Mouse (Mus musculus): ENCODE results near the gene Gamt. TPM values are rescaled to one million over a fixed set of nuclear protein-coding genes. Genes with fewer than 3 reads are reported as not detected.

Gene Gamt
- polyA plus RNA-seq, 1 experiment, result 19.7 TPM

GRCm38 (mm10) chr10:80295618-80296425 lies 35.0 kb upstream of the Gamt start, which contains the start of gene Apc2:
Apc2 (plus strand) TSS chr10:80295977.
- 9% methylated on average over 26 of the region's 26 CpGs for WGBS
- H3K4me3 ChIP-seq (ENCODE audit: extremely low read depth, insufficient read depth, insufficient read length), result peak within 1 kb of the TSS; percentile 14
- peaks cover 7% of the 10 kb centered on the region; the same call in 1 of the 2 replicates for H3K27me3 ChIP-seq (ENCODE audit: control insufficient read depth, insufficient read depth, low read length)
- peaks cover 12% of the 10 kb centered on the region for H3K36me3 ChIP-seq (ENCODE audit: control insufficient read depth, insufficient read depth, low read length)
- TF ChIP-seq CTCF (IDR thresholded peaks at IDR 0.05; ENCODE audit: extremely low read depth, insufficient read depth, insufficient read length, insufficient replicate concordance) (peak; percentile 62; the same call in 1 of the 2 replicates), POLR2A (IDR thresholded peaks at IDR 0.05; ENCODE audit: low read depth, low read length) (no peak)
- peak; percentile 63 to 68 for DNase-seq (ENCODE audit: low read depth in 1 of 2, low spot score in 2 of 2)
- H3K27ac ChIP-seq (ENCODE audit: insufficient read depth, low read length), result no peak within 1 kb of the TSS
- H3K4me1 ChIP-seq (ENCODE audit: control insufficient read depth, insufficient read depth, insufficient read length), result peaks cover 4% of the 10 kb centered on the region; the same call in 1 of the 2 replicates

- Histone ChIP-seq H3K27me3 (ENCODE audit: control insufficient read depth, insufficient read depth, low read length) (peaks cover 7% of the 10 kb centered on the region; the same call in 1 of the 2 replicates), H3K36me3 (ENCODE audit: control insufficient read depth, insufficient read depth, low read length) (peaks cover 12% of the 10 kb centered on the region), H3K4me3 (ENCODE audit: extremely low read depth, insufficient read depth, insufficient read length) (no peak overlapping the region), H3K27ac (ENCODE audit: insufficient read depth, low read length) (no peak overlapping the region), H3K4me1 (ENCODE audit: control insufficient read depth, insufficient read depth, insufficient read length) (peaks cover 4% of the 10 kb centered on the region; the same call in 1 of the 2 replicates)
- WGBS, result 75% methylated on average over 7 of the region's 7 CpGs
- DNase-seq (ENCODE audit: low read depth in 1 of 2, low spot score in 2 of 2), result no peak
- TF ChIP-seq POLR2A (IDR thresholded peaks at IDR 0.05; ENCODE audit: low read depth, low read length) (no peak), CTCF (IDR thresholded peaks at IDR 0.05; ENCODE audit: extremely low read depth, insufficient read depth, insufficient read length, insufficient replicate concordance) (no peak)
These were observed 34.0 kb upstream of the Gamt start for GRCm38 (mm10) chr10:80294788-80295303.

- Histone ChIP-seq H3K36me3 (ENCODE audit: control insufficient read depth, insufficient read depth, low read length) (peaks cover 12% of the 10 kb centered on the region), H3K27me3 (ENCODE audit: control insufficient read depth, insufficient read depth, low read length) (peaks cover 4% of the 10 kb centered on the region; the same call in 1 of the 2 replicates), H3K27ac (ENCODE audit: insufficient read depth, low read length) (no peak overlapping the region), H3K4me3 (ENCODE audit: extremely low read depth, insufficient read depth, insufficient read length) (no peak overlapping the region), H3K4me1 (ENCODE audit: control insufficient read depth, insufficient read depth, insufficient read length) (peaks cover 4% of the 10 kb centered on the region; the same call in 1 of the 2 replicates)
- TF ChIP-seq POLR2A (IDR thresholded peaks at IDR 0.05; ENCODE audit: low read depth, low read length) (no peak), CTCF (IDR thresholded peaks at IDR 0.05; ENCODE audit: extremely low read depth, insufficient read depth, insufficient read length, insufficient replicate concordance) (no peak)
- WGBS, result 91% methylated on average over 4 of the region's 4 CpGs
- no peak for DNase-seq (ENCODE audit: low read depth in 1 of 2, low spot score in 2 of 2)
These were observed 33.5 kb upstream of the Gamt start for GRCm38 (mm10) chr10:80294311-80294710.

- H3K4me1 ChIP-seq (ENCODE audit: control insufficient read depth, insufficient read depth, insufficient read length), result peaks cover 4% of the 10 kb centered on the region; the same call in 1 of the 2 replicates
- H3K27ac ChIP-seq (ENCODE audit: insufficient read depth, low read length), result no peak overlapping the region
- H3K4me3 ChIP-seq (ENCODE audit: extremely low read depth, insufficient read depth, insufficient read length), result peak overlapping the region; percentile 83
- WGBS, result 19% methylated on average over 14 of the region's 14 CpGs
- no peak for TF ChIP-seq CTCF (IDR thresholded peaks at IDR 0.05; ENCODE audit: extremely low read depth, insufficient read depth, insufficient read length, insufficient replicate concordance)
- TF ChIP-seq POLR2A (IDR thresholded peaks at IDR 0.05; ENCODE audit: low read depth, low read length), result no peak
- H3K36me3 ChIP-seq (ENCODE audit: control insufficient read depth, insufficient read depth, low read length), result peaks cover 14% of the 10 kb centered on the region
- no peaks in the 10 kb centered on the region for H3K27me3 ChIP-seq (ENCODE audit: control insufficient read depth, insufficient read depth, low read length)
- DNase-seq (ENCODE audit: low read depth in 1 of 2, low spot score in 2 of 2), result no peak
These were observed 32.5 kb upstream of the Gamt start for GRCm38 (mm10) chr10:80293325-80293724.

GRCm38 (mm10) chr10:80292251-80293146 lies 31.7 kb upstream of the Gamt start, which contains the start of gene Rps15:
Rps15 (plus strand) TSS chr10:80292453.
- Histone ChIP-seq H3K27me3 (ENCODE audit: control insufficient read depth, insufficient read depth, low read length) (no peaks in the 10 kb centered on the region), H3K4me3 (ENCODE audit: extremely low read depth, insufficient read depth, insufficient read length) (peak within 1 kb of the TSS; percentile 83), H3K4me1 (ENCODE audit: control insufficient read depth, insufficient read depth, insufficient read length) (peaks cover 4% of the 10 kb centered on the region; the same call in 1 of the 2 replicates), H3K27ac (ENCODE audit: insufficient read depth, low read length) (peak within 1 kb of the TSS; percentile 74), H3K36me3 (ENCODE audit: control insufficient read depth, insufficient read depth, low read length) (peaks cover 17% of the 10 kb centered on the region)
- under 1% methylated on average over 72 of the region's 72 CpGs for WGBS
- peak; percentile 92 to 94 for DNase-seq (ENCODE audit: low read depth in 1 of 2, low spot score in 2 of 2)
- TF ChIP-seq POLR2A (IDR thresholded peaks at IDR 0.05; ENCODE audit: low read depth, low read length) (peak; percentile 97), CTCF (IDR thresholded peaks at IDR 0.05; ENCODE audit: extremely low read depth, insufficient read depth, insufficient read length, insufficient replicate concordance) (peak; percentile 55; the same call in 1 of the 2 replicates)

GRCm38 (mm10) chr10:80288657-80289056 lies 27.8 kb upstream of the Gamt start:
- DNase-seq (ENCODE audit: low read depth in 1 of 2, low spot score in 2 of 2), result no peak
- Histone ChIP-seq H3K4me3 (ENCODE audit: extremely low read depth, insufficient read depth, insufficient read length) (no peak overlapping the region), H3K27me3 (ENCODE audit: control insufficient read depth, insufficient read depth, low read length) (no peaks in the 10 kb centered on the region), H3K36me3 (ENCODE audit: control insufficient read depth, insufficient read depth, low read length) (peaks cover 38% of the 10 kb centered on the region), H3K4me1 (ENCODE audit: control insufficient read depth, insufficient read depth, insufficient read length) (peaks cover 4% of the 10 kb centered on the region; the same call in 1 of the 2 replicates), H3K27ac (ENCODE audit: insufficient read depth, low read length) (no peak overlapping the region)
- WGBS, result 72% methylated on average over 8 of the region's 8 CpGs
- TF ChIP-seq POLR2A (IDR thresholded peaks at IDR 0.05; ENCODE audit: low read depth, low read length) (no peak), CTCF (IDR thresholded peaks at IDR 0.05; ENCODE audit: extremely low read depth, insufficient read depth, insufficient read length, insufficient replicate concordance) (no peak)

Measured in spleen, adult 2 months (tissue).